Mouse (Mus musculus): ENCODE data around the gene Ncbp2.
A peak's percentile ranks its signal among the peaks of the same experiment; 100 is the strongest.

Gene Ncbp2

DNA sequence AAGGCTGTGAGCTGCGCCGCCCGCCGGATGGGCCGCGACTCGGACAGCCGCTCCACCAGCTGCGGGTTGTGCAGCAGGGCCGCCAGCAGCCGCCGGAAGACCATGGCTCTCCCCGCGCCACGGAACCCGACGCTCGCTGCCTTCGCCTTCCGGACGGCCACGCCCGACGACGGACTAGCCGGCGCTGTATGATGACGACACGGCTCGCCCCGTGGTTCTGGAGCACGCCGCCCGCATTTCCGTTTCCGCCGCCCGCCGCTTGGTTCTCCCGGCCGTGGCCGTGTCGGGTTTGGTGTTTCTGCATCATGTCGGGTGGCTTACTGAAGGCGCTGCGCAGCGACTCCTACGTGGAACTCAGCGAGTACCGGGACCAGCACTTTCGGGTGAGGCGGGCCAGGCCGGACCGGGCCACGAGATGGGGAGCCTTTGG, at the start of gene Ncbp2, which contains the start of gene 0610012G03Rik:
Gene Ncbp2 (plus strand): TSS at position 169 of the 430 bp plus-strand sequence.
Gene 0610012G03Rik (minus strand): TSS at position 150 of the 430 bp plus-strand sequence.
- peak; percentile 95 to 96 for DNase-seq

DNA sequence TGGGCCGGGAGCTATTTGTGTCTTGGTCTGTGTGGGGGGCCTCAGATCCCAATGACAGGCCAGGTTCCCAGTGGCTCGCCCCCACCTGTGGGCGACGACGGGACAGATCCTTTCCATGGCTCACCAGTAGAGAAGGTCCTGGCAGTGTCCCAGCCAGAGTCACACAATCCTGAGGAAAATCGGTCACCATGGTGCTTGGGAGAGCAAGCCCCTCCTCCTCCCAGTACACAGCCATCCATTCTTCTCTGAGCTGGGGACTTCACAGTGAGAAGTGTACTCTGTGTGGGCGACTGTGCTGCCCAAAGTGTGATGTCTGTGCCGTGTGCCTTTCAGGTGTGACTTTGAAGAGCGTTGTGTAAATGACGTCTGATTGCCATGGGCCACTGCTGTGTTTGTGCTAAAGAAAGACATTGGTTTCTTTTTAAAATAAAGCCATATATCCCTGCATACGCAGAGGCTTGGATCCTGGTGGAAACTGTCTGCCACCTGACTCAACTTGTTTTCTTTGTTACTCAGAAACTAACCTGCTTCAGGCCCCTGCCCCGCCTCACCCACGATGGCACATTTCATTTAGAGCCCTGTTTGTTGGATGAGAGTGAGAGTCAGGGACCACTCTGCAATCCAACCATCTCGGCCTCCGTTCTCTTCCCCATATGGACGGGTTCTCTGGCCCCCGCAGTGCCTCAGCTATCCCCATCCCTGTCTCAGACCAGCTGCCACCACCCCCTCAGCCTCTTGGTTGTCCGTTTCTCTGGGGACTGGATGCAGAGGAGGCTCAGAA, 49.6 kb upstream of the Ncbp2 start:
- DNase-seq, result no peak

DNA sequence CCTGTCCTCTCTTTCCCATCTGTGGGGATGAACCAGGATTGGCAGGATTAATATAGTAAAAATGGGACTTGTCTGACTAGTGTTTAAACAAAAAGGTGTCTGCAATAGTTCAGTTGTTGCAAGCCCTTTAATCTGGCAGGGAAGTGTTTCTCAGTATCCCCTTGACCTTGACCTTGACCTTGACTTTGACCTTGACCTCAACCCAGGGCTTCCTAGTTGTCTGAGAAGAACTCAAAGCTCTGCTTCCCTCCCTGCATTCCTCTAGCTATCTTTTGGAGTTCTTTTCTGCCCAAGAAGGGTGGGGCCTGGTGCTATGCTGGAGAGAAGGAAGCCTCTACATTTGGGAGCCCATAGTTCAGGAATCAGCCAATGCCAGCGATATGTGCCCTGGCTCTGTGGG, 46.4 kb upstream of the Ncbp2 start:
- DNase-seq, result no peak

DNA sequence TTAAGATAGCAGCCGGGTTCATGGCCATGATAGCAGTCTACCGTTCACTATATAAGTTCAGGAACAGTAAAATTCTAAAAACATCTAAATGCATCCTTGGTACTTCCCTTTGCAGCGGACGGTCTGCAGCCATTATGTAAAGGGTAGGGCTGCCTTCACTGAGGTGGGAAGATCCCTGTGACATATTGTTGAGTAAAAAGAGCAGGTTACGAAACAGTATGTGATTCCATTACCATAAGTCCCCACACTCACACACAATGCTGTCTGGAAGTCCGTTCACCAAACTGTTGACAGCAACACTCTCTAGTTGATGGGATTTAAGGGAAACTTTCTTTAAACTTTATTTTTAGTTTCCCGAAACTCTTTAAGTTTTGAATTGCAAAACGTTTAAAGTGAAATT, 45.1 kb upstream of the Ncbp2 start:
- no peak for DNase-seq

DNA sequence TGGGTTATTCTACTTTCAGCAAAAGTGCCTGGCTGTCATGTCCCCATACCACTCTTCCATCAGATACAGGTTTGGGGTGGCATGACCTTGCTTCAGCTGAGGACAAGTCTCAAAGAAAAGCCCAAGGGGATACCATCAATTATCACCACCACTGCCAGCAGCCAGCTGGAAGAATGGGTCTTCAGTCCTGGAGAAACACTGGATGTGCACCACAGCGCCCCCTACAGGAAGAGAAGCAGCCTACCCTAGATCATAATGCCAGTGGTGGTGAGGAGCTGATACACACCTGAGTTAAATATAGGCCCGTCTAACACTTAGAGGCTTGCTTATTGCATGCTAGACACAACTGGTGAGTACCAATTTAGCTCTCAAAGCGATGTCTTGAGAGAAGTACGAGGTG, 43.0 kb upstream of the Ncbp2 start:
- DNase-seq, result no peak

DNA sequence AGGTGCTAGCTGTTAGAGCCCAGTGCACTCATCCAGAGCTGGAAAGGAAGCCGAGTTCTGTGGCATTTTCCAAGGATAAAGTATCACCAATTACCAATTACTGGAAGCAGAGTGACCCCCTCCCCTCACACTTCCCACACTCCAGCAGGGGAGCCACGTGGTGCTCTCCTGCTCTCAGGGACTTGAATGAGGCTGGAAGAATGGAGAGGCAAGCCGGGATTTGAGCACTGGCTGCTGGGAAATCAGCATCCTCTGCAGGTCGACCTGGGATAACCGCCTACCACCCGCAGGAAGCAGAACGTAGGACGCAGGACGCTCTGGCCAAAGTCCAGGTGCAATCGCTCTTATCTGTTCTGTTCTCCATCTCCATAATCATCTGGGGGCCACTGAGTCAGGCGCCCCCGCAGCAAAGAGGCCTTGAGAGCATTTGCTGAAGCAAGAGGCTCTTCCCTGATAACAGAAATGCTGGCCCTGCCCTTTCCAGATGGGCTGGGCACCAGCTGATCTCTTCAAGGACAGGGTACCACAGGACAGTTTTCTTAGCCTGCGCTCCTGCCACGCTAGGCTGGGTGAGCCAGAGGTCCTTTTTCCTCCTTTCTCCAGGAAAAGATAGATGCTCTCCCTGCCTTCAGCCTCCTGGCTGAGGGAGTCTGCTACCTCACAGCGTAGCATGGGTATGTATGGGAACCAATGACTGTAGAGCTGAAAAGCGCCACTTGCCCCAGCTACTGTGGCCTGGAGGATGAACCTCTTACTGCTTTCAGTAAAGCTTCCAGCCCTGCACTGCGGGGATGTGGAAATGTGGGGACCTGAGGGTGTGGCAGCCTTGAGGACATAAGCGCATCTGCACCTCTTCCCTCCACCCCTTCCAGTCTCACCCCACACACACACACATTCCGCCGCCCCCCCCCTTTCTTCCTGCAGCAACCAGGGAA, 42.2 kb upstream of the Ncbp2 start:
- no peak for DNase-seq

DNA sequence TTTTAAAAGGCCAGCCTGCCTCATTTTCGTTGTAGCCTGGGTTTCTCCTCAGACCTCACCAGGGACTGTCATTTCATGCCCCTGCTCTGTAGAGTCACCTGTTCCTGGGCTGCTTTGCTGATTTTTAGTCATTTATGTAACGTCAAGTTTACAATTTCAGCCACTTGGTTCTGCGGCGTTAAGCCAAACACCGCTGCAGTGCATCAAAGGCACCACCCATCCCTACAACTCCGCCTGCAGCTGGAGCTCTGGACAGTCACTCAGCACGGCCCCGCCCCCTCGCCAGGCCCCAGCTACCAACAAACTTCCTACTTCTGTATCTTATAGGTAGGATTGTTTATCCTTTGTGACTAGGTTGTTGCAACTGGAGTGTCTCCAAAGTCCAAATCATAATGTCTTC, 41.4 kb upstream of the Ncbp2 start:
- DNase-seq, result no peak

DNA sequence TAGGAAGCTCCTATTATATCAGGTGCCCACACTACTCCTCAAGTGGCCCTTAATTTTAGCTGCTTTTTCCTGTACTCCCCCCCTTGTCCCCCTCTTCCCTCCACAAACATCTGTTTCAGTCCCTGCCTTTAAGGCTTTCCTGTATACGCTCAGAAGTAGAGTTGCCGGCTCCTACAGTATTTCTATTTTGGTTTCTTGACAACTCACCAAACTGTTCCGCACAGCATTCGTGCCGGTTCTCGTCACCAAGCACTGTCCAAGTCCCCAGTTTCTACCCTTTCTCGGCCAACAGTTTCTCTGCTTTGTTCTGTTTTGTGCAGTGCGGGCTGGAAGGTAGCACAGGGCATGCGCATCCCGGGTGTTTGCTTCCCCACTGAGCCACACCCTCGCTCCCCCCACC, 39.4 kb upstream of the Ncbp2 start:
- no peak for DNase-seq

DNA sequence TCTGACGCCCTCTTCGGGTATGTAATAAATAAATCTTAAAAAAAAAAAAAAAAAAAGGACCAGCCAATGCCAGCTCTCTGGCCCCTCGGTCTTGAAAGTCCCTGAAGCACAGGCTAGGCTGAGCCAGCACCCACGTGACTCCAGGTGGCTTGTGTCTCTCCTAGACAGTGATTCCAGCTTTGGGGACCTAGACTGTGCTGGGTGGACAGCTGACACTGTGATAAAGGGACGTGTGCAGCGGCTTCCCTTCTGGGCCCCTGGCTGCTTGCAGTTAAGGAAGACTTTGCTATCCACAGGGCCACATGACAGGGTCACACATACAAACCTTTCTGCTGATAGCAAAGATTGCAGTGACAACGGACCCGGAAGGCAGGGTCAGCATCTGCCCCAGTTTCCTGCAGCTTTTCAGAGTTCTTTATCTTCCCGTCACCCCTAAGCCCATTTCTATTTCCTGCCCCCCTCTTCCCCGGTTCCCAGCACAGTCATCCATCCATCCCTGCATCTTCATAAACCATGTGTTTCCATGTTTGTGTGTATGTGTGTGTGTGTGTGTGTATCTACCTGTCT, 37.9 kb upstream of the Ncbp2 start:
- no peak for DNase-seq

DNA sequence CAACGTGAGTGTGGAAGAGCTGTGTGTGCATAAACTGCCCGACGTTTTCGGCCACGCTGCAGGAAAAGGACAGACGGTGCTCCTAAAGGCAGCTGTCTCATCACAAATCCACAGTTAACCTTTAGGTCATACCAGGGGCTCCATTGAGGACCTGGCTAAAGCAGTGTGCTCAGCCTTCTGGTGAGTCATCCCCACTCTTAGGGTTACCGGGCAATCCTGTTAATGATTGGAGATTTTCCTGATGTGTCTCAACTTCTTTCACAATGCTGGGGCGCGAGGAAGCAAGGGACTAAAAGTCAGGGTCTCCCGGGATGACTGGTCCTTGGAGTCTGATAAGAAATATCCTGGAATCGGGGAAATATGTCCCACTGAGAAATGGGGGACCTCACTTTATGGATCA, 30.5 kb upstream of the Ncbp2 start:
- DNase-seq, result no peak

DNA sequence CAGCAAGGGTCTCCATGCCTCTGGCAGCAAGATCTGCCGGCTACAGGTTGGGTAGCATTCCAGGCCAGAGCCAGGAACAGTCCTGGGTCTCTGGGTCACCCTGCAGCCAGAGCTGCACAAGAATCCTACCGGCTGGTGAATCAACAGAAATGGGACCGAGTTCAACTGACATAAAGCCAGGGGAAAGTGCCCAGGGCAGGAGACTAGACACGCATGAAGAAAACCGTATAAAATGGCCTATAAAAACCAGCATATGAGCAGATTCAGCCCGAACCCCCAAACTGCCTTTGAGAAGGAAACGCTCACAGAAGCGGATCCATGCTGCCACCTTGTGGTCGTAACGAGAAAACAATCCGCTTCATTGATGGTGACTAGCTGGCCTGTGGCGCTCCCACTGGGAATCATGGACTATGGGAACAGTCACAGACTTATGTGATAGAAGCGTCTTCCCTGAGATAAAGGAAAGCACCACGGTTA, 30.0 kb upstream of the Ncbp2 start:
- peak; percentile 85 to 93 for DNase-seq

DNA sequence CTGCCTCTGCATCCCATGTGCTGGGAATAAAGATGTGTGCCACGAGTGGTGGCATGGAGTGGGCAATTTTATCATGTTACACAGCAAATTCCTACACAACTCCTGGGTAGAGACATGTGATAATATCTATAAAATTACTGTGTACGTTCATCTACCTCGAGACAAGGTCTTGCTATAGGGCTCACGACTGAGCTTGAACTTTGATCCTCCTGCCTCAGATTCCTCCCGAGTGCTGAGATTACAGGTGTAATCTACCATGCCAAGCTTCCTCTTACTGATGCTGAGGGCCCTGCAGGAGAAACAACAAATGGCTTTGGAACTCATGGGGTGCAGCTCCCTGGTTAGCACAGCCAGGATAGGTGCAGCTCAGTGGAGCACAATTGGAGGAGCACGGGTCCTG, 23.9 kb upstream of the Ncbp2 start:
- no peak for DNase-seq

DNA sequence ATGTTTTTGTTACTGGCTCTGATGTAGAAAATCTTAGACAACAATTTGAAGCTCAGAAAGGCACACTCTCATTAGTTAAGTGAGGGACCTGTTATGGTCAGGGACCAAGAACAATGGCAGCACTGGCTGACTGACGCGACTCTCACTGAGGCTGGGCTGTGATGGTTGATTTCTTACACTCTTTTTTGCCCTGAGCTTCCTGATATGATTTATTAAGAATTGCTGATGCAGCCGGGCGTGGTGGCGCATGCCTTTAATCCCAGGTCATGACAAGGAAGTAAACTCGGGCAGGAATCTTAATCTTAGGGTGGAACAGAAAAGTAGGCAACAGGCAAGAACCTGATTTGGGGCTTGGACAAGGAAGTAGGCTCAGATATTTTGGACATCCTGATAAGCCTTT, 22.2 kb upstream of the Ncbp2 start:
- no peak for DNase-seq

DNA sequence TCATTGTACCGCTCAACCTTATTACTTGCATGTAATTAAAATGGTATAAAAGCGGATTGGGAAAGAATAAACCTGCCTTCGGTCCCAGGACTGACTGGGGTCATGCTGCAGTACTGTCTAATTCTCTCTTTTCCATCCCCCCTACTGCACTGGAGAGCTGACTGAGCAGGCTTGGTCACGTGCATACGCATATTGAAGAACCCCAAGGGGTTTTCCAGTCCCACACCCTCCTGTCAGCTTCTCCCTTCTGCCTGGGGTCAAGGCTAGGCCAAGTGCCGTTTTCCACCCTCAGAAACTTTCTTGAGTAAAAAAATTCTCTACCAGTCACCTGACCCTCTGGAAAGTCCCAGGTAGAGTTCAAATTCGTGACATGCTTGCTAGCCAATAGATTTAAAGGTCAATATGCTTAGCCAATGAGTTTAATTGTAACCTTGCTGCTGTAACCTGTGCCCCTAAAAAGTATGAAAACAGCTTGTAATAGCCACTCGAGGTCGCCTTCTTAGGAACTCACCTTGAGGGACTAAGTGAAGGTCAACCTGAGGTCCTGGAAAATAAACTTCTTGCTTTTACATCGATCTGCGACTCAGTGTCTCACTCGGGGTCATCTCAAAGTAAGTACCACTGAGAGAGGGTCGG, 21.6 kb upstream of the Ncbp2 start:
- DNase-seq, result no peak

DNA sequence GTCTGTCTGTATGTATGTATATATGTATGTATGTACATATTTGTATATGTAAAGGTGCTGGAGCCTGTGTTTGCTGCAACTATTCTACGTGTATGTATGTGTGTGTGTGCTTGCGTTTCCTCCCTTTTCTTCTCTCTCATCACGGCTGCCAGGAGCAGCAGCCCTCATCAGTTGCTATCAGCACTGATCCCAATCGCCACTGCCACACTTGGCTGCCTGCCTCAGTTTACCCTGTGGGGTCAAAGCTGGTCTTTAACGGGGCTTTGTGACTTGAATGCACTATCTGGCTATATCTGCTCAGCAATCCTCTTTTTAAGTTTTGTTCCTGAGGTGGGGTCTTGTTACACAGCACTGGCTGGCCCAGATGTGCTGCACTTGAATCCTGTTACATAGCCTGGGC, 20.9 kb upstream of the Ncbp2 start:
- DNase-seq, result no peak

DNA sequence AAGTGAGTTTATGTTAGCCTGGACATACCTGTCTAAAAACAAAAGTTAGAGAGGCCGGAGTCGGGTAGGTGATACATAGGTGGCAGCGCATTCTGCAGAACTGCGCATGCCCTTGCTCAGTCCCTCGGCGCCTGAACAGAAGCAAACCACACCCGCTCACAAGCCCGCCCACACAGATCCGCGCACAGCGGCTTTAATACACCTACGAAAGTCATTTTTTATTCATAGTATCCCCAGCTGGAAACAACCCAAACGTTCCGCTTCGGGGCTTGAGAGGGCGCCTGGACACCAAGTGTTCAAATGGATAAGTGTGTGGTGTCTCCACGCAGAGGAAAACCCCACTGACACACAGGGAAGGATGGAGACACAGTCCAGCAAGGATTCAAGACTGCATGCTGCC, 17.0 kb upstream of the Ncbp2 start:
- DNase-seq, result no peak

DNA sequence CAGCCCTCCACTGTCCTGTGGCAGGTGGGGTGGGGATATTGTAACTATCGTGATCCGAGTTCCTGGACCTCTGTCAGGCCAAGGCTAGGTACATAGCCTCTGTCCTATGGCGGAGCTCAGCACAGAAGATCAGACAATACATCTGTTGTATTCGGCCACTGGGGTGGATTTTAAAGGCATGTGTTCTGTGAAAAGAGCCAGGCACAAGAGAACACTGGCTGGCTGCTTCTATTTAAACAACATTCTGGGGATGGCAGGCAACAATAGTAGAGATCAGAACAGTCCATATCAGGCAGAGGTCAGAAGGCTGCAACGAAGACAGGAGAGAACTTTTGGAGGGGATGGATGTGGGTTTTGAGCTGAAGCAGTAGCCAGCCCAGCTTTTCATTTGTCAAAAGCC, 16.1 kb upstream of the Ncbp2 start:
- DNase-seq, result no peak

DNA sequence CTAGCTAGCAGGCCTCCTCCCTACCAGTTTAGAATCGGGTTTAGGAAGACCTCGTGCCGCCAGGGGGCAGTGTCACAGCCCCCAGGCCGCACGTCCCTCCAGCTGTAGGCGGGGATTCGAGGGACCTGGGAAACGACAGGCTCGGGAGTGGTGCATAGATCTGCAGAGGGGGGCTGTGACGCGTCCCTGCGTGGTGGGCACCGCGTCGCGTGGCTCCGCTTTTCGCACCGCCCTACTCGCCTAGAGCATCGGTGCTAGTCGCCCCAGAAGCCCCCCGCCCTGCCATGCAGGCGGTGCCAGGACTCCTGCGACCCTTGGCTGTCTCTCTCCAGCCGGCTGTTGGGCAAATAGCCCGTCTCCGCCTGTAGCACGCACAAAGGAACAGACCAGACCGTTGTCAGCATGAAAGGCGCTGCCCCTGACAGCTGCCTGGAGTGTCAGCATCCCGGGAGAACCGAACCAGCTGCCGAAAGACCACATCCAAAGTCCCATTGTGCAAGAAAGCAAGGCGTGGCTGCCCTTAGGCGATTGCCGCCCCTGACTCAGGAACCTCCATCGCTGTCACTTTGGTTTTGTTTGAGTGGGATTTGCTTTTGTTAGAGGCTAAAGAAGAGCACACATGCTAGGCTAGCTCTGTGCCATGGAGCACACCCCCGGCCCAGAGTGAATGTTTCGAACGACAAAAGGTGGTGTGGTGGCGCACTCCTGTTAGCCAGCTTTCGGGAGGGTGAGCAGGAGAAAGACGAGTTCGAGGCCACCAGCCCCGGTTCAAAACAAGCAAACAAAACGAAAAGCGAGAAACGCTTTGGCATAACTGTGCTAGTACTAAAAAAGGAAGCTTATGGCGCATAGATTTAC, 15.2 kb upstream of the Ncbp2 start:
- peak; percentile 86 to 92 for DNase-seq

DNA sequence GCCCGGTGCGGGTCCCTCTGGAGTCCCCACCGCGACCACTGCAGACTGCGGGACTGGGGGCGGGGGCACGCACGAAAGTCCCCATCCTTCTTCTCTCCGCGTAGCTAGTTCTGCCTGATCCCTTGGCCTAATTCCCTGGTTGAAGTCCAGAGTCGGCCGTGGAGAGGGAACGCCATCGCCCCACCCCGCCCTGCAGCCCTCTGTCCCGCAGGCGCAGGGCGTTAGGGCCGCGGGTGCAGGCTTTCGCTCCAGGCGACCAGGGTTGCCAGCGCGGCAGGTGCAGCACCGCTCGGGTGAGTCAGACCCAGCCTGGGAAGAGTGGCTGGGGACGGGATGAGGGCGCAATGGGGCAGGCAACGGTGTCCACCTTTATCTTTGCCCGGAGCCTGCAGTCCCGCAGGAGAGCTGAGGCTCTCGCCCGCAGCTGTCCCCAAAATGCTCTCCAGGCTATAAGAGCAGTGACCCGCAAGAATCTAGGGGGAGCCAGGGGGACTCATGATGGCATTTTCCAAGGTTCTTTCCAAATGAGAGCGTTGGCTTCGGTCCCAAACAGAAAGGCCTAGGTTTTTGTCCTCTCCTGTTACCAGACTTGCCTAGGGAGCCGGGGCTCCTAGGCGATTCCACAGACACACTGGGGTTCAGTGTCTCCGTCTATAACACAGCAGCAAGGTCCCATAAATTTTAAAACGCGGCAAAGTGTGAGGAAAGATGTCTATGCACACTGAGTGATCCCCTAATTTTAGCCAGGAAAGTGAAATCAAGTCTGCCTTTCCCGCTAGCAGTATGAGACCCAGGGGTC, 14.4 kb upstream of the Ncbp2 start, which contains the start of gene Pigz:
Gene Pigz (plus strand): TSS at position 101 of the 799 bp plus-strand sequence.
- DNase-seq, result peak; percentile 81 to 83

DNA sequence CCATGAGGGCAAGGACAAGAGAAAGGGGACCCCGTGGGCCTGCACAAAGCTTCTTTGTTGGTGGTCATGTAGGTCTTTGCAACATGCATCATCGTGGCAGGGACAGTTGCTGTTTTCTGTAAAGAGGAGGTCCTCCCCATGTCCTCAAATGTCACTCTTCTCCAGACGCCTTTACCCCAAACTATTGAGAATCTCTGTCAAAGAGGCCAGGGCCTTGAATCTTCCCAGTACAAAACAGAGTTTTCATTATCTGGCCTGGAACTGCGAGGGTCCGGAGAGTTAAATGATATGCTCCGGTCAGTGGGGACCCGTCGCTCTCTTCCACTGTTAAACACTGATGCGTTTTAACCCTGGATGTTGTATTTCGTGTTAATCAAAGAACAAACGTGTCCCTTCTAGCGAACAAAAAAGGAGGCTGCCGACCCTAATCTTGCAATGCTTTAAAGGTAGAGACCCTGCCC, 13.7 kb upstream of the Ncbp2 start:
- peak in 1 of 2 experiments; percentile 40 for DNase-seq
